Mouse (Mus musculus): ENCODE data around the gene Ing1.

DNA sequence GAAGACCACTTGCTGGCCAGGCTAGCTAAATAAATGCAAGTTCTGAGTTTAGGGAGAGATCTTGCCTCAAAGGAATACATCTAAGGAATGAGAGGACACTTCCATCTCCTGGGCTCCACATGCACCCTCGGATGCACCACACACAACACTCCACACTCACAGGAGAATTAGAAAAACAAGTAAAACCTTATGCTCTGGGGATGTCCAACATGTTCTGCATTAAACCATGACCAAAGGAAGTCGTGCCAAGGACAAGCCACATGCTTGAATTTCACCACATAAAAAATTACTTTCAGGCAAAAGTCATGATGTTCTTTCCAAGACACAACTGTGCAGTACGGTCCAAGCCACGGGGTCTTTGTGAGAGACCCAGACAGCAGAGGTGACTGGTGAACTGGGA is 36.5 kb downstream of the Ing1 start:
- no peak for TF ChIP-seq POLR2A (IDR thresholded peaks at IDR 0.05; ENCODE audit: borderline replicate concordance, insufficient read depth, low read length)
- TF ChIP-seq CTCF (IDR thresholded peaks at IDR 0.05; ENCODE audit: borderline replicate concordance, insufficient read depth, low read depth, low read length) = no peak
